Mouse (Mus musculus): ENCODE data around the gene Usp17lb. TPM values are rescaled to one million over a fixed set of nuclear protein-coding genes. Genes with fewer than 3 reads are reported as not detected.
"Not testable (repeated sequence)": the region's sequence is repeated elsewhere in the genome, so short reads cannot be mapped to it uniquely, and the experiment has no call there.

Gene Usp17lb
- not detected for total RNA-seq (2021)
- long read RNA-seq = 0 reads

DNA sequence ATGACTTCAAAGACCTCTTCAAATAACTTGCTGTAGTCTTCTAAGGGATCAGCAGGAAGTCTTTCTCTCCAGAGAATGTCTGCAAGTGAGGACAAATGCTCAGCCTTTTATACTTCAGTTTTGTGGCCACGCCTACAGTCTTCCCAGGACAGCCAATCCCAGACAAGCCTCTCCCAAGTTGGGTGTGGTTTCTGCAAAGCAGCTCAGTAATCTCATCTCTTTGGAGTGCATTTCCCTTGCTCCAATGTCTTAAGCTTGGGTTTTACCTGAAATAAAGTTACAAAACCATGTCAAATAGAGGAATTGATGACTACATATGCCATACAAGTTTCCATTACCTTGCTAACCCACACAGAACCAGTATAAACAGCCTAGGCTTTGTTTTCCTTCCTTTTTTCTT lies at the start of gene Usp17lb:
Gene Usp17lb (minus strand): TSS at position 101 of the 400 bp plus-strand sequence.
- no peak for DNase-seq (ENCODE audit: low spot score in 2 of 2)

- no peak for DNase-seq (ENCODE audit: low spot score in 2 of 2)
Measured at GRCm38 (mm10) chr7:104877731-104878130, 35.3 kb upstream of the Usp17lb start, which contains the start of gene Olfr665. Gene Olfr665, plus strand, starts transcription at chr7:104878031.

GRCm38 (mm10) chr7:104861381-104861780 lies 19.0 kb upstream of the Usp17lb start:
- no peak for DNase-seq (ENCODE audit: low spot score in 2 of 2)

- no peak for DNase-seq (ENCODE audit: low spot score in 2 of 2)
Measured at GRCm38 (mm10) chr7:104857683-104858082, 15.3 kb upstream of the Usp17lb start.

GRCm38 (mm10) chr7:104856709-104857108 lies 14.3 kb upstream of the Usp17lb start, which contains the start of gene Usp17la:
Gene Usp17la, plus strand, starts transcription at chr7:104857009.
- DNase-seq (ENCODE audit: low spot score in 2 of 2) = not testable (repeated sequence)

- DNase-seq (ENCODE audit: low spot score in 2 of 2) = no peak
Measured at GRCm38 (mm10) chr7:104855248-104855750, 12.9 kb upstream of the Usp17lb start.

- not testable (repeated sequence) for DNase-seq (ENCODE audit: low spot score in 2 of 2)
Measured at GRCm38 (mm10) chr7:104851546-104851945, 9.1 kb upstream of the Usp17lb start.

DNA sequence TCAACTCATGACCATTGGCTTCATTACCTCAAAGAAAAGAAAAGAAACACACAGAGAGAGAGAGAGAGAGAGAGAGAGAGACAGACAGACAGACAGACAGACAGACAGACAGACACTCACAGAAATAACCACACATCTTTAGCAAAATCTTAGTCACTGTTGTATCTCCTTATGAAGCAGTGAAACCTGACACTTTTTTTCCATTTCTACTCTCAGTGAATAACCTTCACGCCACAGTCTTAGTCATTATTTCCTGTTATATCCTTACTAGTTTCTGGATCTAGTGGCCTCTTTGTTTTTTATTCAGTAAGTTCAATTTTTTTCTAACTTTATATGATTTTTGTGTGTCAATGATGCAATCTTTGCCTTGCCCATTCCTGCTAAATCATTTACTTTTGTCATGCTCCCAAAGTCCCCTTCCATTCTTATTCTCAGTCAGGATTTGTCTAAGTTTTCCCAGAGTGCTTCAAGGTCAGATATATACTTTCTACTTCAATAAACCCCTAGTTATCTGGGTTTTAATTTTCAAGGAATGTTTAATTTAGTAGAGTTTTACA lies 1.4 kb upstream of the Usp17lb start:
- DNase-seq (ENCODE audit: low spot score in 2 of 2) = no peak

DNA sequence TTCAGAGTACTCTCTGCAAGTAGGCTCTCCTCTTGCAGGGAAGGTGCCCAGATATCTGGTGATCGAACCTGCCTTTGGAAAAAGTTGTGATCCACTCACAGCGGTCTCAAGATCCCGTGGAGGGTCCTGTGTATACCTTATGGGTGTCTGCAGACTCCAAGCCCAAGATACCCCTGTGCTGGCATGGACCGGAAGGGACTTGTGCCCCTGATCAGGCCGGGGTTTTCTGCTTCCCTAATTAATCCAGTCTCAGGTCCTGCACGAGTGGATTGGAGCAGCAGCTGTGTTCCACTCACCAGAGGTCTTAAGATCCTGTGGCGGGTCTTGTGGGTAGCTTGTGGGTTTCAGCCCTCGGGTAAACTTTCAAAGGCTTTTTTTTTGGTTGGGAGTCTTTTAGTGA lies 32.1 kb downstream of the Usp17lb start:
- DNase-seq (ENCODE audit: low spot score in 2 of 2) = not testable (repeated sequence)

- no peak for DNase-seq (ENCODE audit: low spot score in 2 of 2)
Measured at GRCm38 (mm10) chr7:104790796-104791195, 51.6 kb downstream of the Usp17lb start.

Other genes with a start within 250 kb of the Usp17lb start
- not detected for gene Olfr655, start 240.8 kb downstream of the Usp17lb start, total RNA-seq (2021)
- not detected for gene Olfr656, start 228.6 kb downstream of the Usp17lb start, total RNA-seq (2021)
- gene Olfr657, start 217.8 kb downstream of the Usp17lb start, total RNA-seq (2021) = not detected
- not detected for gene Olfr658, start 195.3 kb downstream of the Usp17lb start, total RNA-seq (2021)
- gene Olfr659, start 175.8 kb downstream of the Usp17lb start, total RNA-seq (2021) = not detected
- gene Olfr661, start 156.1 kb downstream of the Usp17lb start, total RNA-seq (2021) = not detected
- not detected for gene Usp17le, start 65.1 kb downstream of the Usp17lb start, total RNA-seq (2021)
- not detected for gene Usp17la, start 14.4 kb upstream of the Usp17lb start, total RNA-seq (2021)
- not detected for gene Olfr665, start 35.4 kb upstream of the Usp17lb start, total RNA-seq (2021)
- gene Olfr666, start 53.3 kb upstream of the Usp17lb start, total RNA-seq (2021) = not detected
- not detected for gene Olfr667, start 78.9 kb upstream of the Usp17lb start, total RNA-seq (2021)
- not detected for gene Olfr668, start 85.5 kb upstream of the Usp17lb start, total RNA-seq (2021)
- not detected for gene Olfr669, start 91.6 kb upstream of the Usp17lb start, total RNA-seq (2021)
- not detected for gene Olfr670, start 120.0 kb upstream of the Usp17lb start, total RNA-seq (2021)
- not detected for gene Olfr671, start 136.5 kb upstream of the Usp17lb start, total RNA-seq (2021)
- gene Olfr672, start 159.4 kb upstream of the Usp17lb start, total RNA-seq (2021) = not detected
- not detected for gene Olfr675, start 185.9 kb upstream of the Usp17lb start, total RNA-seq (2021)
- gene Olfr676, start 190.1 kb upstream of the Usp17lb start, total RNA-seq (2021) = not detected
- not detected for gene Olfr677, start 208.8 kb upstream of the Usp17lb start, total RNA-seq (2021)
- not detected for gene Olfr678, start 221.9 kb upstream of the Usp17lb start, total RNA-seq (2021)
- not detected for gene Olfr679, start 238.6 kb upstream of the Usp17lb start, total RNA-seq (2021)